Mouse (Mus musculus): Measurements from ENCODE around the gene Olfr961.

DNA sequence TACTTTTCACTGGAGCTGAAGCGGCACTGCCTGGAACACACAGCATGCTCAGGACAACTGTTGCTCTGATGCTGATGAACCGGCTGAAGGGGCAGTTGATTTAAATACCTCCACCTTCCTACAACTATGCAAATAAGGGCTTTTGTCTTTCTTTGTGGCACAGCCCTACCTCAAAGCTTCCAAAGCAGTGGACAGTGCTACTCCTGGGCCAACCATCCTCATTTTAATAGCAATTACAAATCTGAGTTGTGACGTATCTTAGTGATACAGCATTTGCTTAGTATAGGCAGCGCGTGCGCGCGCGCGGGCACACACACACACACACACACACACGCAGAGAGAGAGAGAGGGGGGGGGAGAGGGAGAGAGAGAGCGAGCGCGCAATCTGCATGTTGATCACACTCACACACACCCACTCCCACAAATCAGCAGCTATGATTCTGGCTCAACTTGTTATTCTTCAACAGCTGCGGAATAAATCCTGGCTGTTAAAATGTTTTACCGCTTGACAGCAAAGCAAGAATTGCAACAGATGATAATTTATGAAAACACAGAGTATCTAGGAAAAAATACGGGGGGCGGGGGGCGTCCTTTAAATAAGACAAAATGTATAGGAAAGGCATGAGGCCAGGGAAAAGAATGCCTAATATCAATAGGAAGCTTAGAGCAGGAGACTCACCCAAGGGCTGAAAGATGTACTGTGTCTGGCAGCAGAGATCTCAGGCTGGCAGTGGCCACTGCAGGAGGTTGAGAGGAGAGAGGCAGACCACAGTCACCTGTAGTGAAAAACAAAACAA is 42.2 kb upstream of the Olfr961 start:
- TF ChIP-seq HCFC1 (IDR thresholded peaks at IDR 0.05; ENCODE audit: borderline replicate concordance, insufficient read depth, low read length) (no peak), CHD2 (IDR thresholded peaks at IDR 0.05; ENCODE audit: low read depth, low read length) (no peak)
